Mouse (Mus musculus): ENCODE results near the gene 4930562C15Rik. TPM values are rescaled to one million over a fixed set of nuclear protein-coding genes. Genes with fewer than 3 reads are reported as not detected.

4930562C15Rik gene
- polyA plus RNA-seq, 1 experiment: not detected

DNA sequence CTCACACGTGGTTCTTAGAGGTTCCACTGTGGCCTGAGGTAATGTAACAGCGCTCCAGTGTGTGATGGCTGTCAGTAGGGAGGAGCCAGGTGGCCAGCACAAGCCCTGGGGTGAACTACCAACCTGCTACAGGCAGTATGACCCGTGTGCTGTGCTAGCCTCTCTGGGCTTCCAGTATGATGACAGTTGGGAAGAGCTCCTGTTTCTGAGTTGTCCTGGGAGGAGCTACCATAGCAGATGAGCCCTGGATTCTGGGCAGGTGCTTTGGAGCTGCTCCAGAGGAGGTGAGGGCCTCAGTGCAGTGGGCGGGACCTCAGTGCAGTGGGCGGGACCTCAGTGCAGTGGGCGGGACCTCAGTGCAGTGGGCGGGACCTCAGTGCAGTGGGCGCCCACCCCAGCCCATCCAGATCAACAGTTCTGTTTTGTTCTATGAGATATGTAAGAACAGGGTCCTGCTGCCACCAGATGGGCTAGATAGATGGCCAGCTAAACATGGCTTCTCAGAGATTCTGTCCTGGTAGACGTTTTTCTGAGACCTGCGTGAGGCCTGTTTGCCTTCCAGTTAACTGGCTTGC lies 76.9 kb downstream of the 4930562C15Rik start:
- Histone ChIP-seq H3K27ac (ENCODE audit: insufficient read depth, low read length) (peak overlapping the region; percentile 81), H3K4me1 (ENCODE audit: control insufficient read depth, insufficient read depth, low read length) (peaks cover 15% of the 10 kb centered on the region), H3K4me3 (ENCODE audit: insufficient read depth, low read length) (no peak overlapping the region)
- TF ChIP-seq POLR2A (IDR thresholded peaks at IDR 0.05; ENCODE audit: low read depth, low read length) (no peak), CTCF (IDR thresholded peaks at IDR 0.05; ENCODE audit: borderline replicate concordance, insufficient read depth, low read length) (no peak)

DNA sequence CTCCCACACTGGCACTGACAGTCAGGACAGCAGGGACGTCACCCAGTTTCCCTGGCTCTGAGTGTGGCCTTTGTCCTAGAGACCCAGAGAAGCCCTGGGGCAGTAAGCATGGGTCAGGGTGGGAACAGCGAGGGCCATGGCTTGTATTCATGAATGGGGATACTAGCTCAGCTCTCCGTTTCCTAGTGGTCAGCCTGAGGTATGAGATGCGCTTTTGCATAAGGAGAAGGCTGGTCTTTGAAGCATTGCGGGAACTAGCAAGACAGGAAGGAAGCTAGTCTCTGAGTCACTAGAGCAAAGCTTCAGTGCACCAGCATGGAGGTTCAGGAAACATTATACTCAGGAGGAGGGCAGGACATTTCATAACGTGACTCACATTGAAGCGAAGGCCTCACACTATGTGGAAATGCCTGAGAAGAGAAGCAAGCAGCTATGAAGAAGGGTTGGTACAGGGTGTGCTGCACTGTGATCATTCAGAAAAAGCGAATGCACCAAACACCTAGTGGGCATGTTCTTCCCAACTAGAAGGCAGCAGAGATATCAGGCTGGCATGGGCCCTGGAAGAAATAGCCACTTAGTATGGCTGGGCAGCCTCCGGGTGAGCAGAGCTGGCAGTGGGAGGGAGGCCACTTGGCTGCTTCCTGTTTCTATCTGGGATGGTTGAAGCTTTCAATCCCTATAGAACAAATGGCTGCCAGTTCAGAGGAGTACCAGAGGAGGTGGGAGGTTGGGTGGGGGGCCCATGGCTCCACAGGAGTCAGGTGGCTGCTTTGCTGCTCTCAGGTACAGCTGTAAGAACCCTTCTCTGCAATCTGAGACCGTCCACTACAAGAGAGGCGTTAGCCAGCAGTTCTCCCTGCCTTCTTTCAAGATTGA lies 77.9 kb downstream of the 4930562C15Rik start:
- Histone ChIP-seq H3K4me3 (ENCODE audit: insufficient read depth, low read length) (no peak overlapping the region), H3K27ac (ENCODE audit: insufficient read depth, low read length) (peak overlapping the region; percentile 81), H3K4me1 (ENCODE audit: control insufficient read depth, insufficient read depth, low read length) (peaks cover 15% of the 10 kb centered on the region)
- TF ChIP-seq CTCF (IDR thresholded peaks at IDR 0.05; ENCODE audit: borderline replicate concordance, insufficient read depth, low read length): no peak
- peak; percentile 58; the same call in 1 of the 2 replicates for TF ChIP-seq POLR2A (IDR thresholded peaks at IDR 0.05; ENCODE audit: low read depth, low read length)

DNA sequence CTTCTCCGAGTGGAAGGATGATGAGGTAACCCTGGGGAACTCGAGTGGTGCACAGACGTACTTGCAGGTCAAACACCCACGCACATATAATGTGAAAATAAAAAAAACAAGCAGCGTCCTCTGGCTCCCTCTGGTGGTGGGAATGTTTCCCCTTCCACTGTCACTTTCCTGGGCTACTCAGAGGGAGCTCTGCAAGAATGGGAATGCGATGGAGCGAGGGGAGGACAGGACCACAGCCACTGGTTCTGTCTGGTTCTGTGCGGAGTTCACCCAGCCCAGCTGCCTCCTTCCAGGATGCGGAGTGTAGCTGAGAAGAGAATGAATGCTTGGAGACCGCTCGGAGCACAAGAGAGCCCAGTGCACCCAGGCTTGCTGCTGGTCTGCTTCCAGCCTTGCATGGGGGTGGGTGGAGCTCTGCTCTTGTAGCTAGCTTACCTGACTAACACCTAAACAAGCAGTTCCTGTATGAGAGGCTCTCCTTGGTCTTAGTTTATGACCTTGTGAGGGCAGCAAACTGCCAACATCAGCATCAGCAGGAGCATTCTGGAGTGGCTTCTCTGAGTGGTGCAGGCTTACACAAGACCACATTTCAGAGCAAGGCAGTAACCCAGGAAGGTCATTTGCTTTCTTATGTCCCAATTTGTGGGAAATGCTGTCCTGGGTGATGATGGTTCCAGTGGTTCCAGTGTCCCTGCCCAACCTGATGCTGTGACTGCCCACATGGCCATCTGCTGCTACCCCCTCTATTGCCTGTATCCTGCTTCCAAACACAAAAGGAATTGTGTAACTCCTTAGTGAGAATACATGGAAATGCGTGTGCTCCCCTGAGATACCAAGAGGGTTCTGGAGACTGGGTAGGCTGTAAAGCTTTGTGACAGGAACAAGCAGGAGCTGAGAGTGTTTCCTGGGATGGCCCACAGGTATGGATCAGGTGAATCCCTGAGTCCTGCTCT lies 78.8 kb downstream of the 4930562C15Rik start:
- peak overlapping the region; percentile 81; the same call in 1 of the 2 replicates for H3K27ac ChIP-seq (ENCODE audit: insufficient read depth, low read length)
- TF ChIP-seq CTCF (IDR thresholded peaks at IDR 0.05; ENCODE audit: borderline replicate concordance, insufficient read depth, low read length): peak; percentile 33; the same call in 1 of the 2 replicates
- no peak for TF ChIP-seq POLR2A (IDR thresholded peaks at IDR 0.05; ENCODE audit: low read depth, low read length)
- no peak overlapping the region for H3K4me3 ChIP-seq (ENCODE audit: insufficient read depth, low read length)
- H3K4me1 ChIP-seq (ENCODE audit: control insufficient read depth, insufficient read depth, low read length): peaks cover 15% of the 10 kb centered on the region

DNA sequence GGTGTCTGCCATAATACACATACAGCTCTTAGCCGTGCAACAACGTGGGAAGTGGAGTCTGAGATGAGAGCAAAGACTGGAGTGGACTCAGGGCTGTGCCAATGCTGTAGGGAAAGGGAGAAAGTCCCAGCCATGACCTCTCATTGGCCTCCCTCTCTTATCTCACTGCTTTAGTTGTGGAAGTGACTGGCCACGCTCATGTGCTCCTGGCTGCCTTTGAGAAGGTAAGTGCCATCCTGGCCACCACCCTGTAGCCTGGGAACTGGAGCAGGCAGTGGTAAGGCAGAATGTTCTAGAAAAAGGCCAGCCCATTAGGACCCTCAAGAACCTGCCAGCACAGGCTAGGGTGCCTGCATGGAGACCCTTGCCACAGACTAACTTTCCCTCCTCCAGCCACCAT lies 80.7 kb downstream of the 4930562C15Rik start:
- no peak overlapping the region for H3K27ac ChIP-seq (ENCODE audit: insufficient read depth, low read length)
- no peak overlapping the region for H3K4me3 ChIP-seq (ENCODE audit: insufficient read depth, low read length)
- TF ChIP-seq CTCF (IDR thresholded peaks at IDR 0.05; ENCODE audit: borderline replicate concordance, insufficient read depth, low read length): no peak
- TF ChIP-seq POLR2A (IDR thresholded peaks at IDR 0.05; ENCODE audit: low read depth, low read length): no peak
- H3K4me1 ChIP-seq (ENCODE audit: control insufficient read depth, insufficient read depth, low read length): peaks cover 15% of the 10 kb centered on the region

DNA sequence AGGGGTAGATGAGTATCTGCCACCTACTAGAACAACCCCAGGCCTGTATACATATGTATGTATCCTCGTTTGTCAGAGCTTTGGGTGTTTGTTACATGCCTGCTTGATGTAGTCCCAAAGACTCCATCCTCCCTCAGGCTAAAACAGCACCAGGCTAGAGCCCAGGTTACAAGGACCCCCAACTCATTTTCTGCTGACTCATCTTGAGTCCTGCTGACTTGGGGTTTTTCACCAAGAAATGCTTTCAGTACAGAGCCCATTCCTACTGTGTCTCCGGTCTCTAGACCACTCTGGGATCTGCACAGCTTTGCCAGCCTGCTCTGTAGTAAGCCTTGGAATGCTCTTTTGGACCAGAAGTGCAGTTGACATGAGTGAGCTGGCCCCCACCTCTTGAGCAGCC lies 81.4 kb downstream of the 4930562C15Rik start:
- Histone ChIP-seq H3K27ac (ENCODE audit: insufficient read depth, low read length) (no peak overlapping the region), H3K4me3 (ENCODE audit: insufficient read depth, low read length) (no peak overlapping the region), H3K4me1 (ENCODE audit: control insufficient read depth, insufficient read depth, low read length) (peaks cover 15% of the 10 kb centered on the region)
- TF ChIP-seq POLR2A (IDR thresholded peaks at IDR 0.05; ENCODE audit: low read depth, low read length) (no peak), CTCF (IDR thresholded peaks at IDR 0.05; ENCODE audit: borderline replicate concordance, insufficient read depth, low read length) (no peak)

Other genes starting within 250 kb of the 4930562C15Rik start
- gene Glis2, start 240.7 kb upstream of the 4930562C15Rik start, polyA plus RNA-seq (2011; ENCODE audit: insufficient read length, low read depth, missing spikeins): 52.2 and 64.0 TPM in 2 replicates
- gene Pam16, start 210.4 kb upstream of the 4930562C15Rik start, polyA plus RNA-seq (2011; ENCODE audit: insufficient read length, low read depth, missing spikeins): 30.5 and 33.1 TPM in 2 replicates
- 72.1 and 79.5 TPM in 2 replicates for gene Vasn, start 195.5 kb upstream of the 4930562C15Rik start, polyA plus RNA-seq (2011; ENCODE audit: insufficient read length, low read depth, missing spikeins)
- 39.7 and 47.6 TPM in 2 replicates for gene Dnaja3, start 195.4 kb upstream of the 4930562C15Rik start, polyA plus RNA-seq (2011; ENCODE audit: insufficient read length, low read depth, missing spikeins)
- gene Coro7, start 155.6 kb upstream of the 4930562C15Rik start, polyA plus RNA-seq (2011; ENCODE audit: insufficient read length, low read depth, missing spikeins): 17.7 and 23.3 TPM in 2 replicates
- 9.7 and 14.8 TPM in 2 replicates for gene Nmral1, start 116.1 kb upstream of the 4930562C15Rik start, polyA plus RNA-seq (2011; ENCODE audit: insufficient read length, low read depth, missing spikeins)
- 47.7 and 50.0 TPM in 2 replicates for gene Hmox2, start 109.1 kb upstream of the 4930562C15Rik start, polyA plus RNA-seq (2011; ENCODE audit: insufficient read length, low read depth, missing spikeins)
- gene Cdip1, start 45.1 kb upstream of the 4930562C15Rik start, polyA plus RNA-seq (2011; ENCODE audit: insufficient read length, low read depth, missing spikeins): 30.3 and 34.1 TPM in 2 replicates
- gene Ubald1, start 44.9 kb downstream of the 4930562C15Rik start, polyA plus RNA-seq (2011; ENCODE audit: insufficient read length, low read depth, missing spikeins): 31.3 and 38.2 TPM in 2 replicates
- 65.0 and 66.9 TPM in 2 replicates for gene Mgrn1, start 50.8 kb downstream of the 4930562C15Rik start, polyA plus RNA-seq (2011; ENCODE audit: insufficient read length, low read depth, missing spikeins)
- gene Nudt16l1, start 103.3 kb downstream of the 4930562C15Rik start, polyA plus RNA-seq (2011; ENCODE audit: insufficient read length, low read depth, missing spikeins): 20.2 and 27.5 TPM in 2 replicates
- 32.3 and 41.4 TPM in 2 replicates for gene Anks3, start 128.8 kb downstream of the 4930562C15Rik start, polyA plus RNA-seq (2011; ENCODE audit: insufficient read length, low read depth, missing spikeins)
- not detected in 2 replicates for gene Sept12, start 162.4 kb downstream of the 4930562C15Rik start, polyA plus RNA-seq (2011; ENCODE audit: insufficient read length, low read depth, missing spikeins)
- not detected in 2 replicates for gene Smim22, start 171.9 kb downstream of the 4930562C15Rik start, polyA plus RNA-seq (2011; ENCODE audit: insufficient read length, low read depth, missing spikeins)
- 14.5 and 14.7 TPM in 2 replicates for gene Rogdi, start 178.1 kb downstream of the 4930562C15Rik start, polyA plus RNA-seq (2011; ENCODE audit: insufficient read length, low read depth, missing spikeins)
- gene Glyr1, start 214.4 kb downstream of the 4930562C15Rik start, polyA plus RNA-seq (2011; ENCODE audit: insufficient read length, low read depth, missing spikeins): 68.0 and 69.9 TPM in 2 replicates
- 23.8 and 30.7 TPM in 2 replicates for gene Ubn1, start 214.6 kb downstream of the 4930562C15Rik start, polyA plus RNA-seq (2011; ENCODE audit: insufficient read length, low read depth, missing spikeins)